Mouse (Mus musculus) liver, embryonic 14.5 days (tissue): ENCODE measurements at regions not wholly inside any gene's neighbourhood (a gene's known extent, or its start where the extent isn't known, plus 50 kb on each side); places are given as distances from the start of the nearest gene placed in this dataset.

Experiments
- CTCF ChIP-seq: IDR thresholded peaks from 2 replicates; pipeline ENCODE4 v1.5.1; 2016; ENCODE audit warnings: antibody characterized with exemption, low read depth, control low read depth
- EP300 ChIP-seq: IDR thresholded peaks from 2 replicates; pipeline ENCODE4 v1.6.1; 2016; ENCODE audit warnings: antibody characterized with exemption, low read depth

GRCm38 (mm10) chr12:107036357-107036756 is 452.1 kb upstream of the 3110018I06Rik start:
- no peak for TF ChIP-seq CTCF
- no peak for TF ChIP-seq EP300
